Mouse (Mus musculus): ENCODE data around the gene Fanci. TPM values are rescaled to one million over a fixed set of nuclear protein-coding genes. Genes with fewer than 3 reads are reported as not detected.

The Fanci gene
- total RNA-seq, 4 experiments from 2014 or later = 0.18 to 0.66 (median 0.41) TPM

- no peak for DNase-seq (ENCODE audit: low spot score in 2 of 2)
Measured at GRCm38 (mm10) chr7:79463376-79464077, 71.8 kb downstream of the Fanci start.

GRCm38 (mm10) chr7:79464776-79465420 is 73.2 kb downstream of the Fanci start:
- no peak for DNase-seq (ENCODE audit: low spot score in 2 of 2)

DNA sequence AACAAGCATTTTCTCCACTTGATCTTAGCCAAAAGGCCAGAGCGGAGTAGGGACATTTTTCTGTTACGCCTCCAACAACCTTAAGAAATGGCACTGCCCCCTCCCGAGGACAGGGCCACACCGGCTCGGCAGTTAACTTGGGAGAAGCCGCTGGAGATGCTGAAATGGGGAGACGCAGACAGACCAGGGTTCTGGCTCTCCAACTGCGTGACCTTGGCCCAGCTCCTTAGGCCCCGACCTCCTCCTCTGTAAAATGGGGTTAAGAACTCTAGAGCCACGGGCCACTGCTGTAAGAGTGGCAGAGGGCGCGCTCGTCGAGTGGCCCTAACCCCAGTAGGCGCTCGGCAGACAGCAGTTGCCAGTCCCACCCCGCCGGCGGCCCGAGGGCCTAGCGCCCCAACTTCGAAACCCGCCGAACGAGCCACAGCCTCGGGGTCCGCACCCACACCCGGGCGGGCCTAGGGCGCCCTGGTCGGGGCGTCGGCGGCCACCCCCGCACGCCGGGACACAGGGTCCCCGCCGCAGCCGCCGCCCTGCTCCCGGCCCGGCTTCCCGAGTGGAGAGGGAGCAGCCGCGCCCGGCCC is 73.8 kb downstream of the Fanci start:
- DNase-seq (ENCODE audit: low spot score in 2 of 2) = peak; percentile 31 to 34

DNA sequence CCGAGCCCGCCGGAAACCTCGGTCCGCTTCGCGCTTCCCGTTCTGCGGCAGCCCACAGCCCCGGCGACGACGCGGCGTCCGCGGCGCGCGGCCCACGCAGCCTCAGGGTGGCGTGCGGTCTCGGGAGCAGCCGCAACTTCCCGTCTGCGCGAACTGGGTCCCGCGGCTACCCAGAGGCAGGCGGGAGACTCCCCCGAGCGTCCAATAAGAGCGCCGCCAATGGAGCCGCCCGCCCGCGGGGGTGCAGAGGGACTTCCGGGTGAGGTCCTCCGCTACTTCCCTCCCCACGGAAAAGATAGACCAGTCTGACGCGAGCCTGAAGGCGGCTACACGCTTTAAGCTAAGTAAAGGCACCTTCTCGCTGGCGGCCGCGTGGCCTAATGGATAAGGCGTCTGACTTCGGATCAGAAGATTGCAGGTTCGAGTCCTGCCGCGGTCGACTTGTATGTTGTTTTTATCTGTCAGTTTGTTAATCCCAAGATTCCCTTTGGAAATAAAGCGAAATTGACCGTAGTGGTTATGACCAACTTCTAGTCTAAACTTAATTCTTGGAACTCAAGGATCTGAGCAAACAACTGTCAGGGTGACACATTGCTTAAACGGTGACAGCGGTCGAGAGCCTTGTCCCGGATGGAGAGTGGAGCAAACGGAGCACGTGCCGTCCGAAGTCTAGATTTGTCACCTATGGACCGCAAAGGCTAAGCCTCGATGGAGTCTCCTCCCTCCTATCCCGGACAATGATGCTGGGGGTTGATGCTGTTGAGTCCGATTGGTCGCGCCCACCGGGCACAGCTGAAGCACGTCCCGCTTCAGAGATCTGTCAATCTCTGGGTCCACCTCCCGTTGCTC is 74.5 kb downstream of the Fanci start, which contains the start of gene Polg:
TSS of gene Polg (minus strand) at position 310 of the 849 bp plus-strand sequence.
- DNase-seq (ENCODE audit: low spot score in 2 of 2) = peak; percentile 98 to 100

DNA sequence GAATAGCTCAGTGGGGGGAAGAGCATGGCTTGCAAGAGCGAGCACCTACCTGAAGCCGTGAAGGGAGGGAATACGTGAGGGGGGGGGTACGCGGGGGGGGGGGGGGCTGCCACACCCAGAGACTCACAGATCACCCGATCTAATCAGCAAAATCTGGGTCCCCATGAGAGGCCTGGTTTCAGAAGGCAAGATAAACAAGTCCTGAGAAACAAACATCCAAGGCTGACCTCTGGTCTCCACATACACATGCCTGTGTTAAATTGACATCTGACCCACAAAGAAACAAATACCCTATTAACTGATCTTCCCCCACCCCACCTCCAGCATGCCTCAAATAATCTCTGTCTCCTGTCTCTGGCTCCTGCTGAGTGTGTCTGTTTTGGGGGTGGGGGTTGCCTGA is 76.2 kb downstream of the Fanci start:
- DNase-seq (ENCODE audit: low spot score in 2 of 2) = no peak

DNA sequence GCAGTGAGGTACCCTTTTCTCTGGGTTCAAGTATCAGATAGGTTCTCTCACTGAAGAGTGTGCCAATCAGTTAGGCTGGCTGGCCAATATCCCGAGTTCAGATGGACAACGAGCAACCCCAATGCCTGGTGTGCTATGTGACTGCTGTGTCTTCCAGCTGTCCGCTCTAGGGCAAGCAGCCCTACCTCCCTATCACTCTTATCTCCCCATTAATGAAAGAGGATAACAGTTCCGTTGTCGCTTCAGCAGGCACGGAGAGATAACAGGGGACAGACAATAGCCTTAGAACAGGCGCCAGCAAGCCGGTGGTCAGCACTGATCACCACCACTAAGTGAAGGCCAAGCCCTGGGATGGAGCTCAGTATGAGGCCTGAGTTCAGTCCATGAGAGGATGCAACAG is 77.3 kb downstream of the Fanci start:
- DNase-seq (ENCODE audit: low spot score in 2 of 2) = no peak

GRCm38 (mm10) chr7:79469766-79470165 is 78.0 kb downstream of the Fanci start:
- no peak for DNase-seq (ENCODE audit: low spot score in 2 of 2)

DNA sequence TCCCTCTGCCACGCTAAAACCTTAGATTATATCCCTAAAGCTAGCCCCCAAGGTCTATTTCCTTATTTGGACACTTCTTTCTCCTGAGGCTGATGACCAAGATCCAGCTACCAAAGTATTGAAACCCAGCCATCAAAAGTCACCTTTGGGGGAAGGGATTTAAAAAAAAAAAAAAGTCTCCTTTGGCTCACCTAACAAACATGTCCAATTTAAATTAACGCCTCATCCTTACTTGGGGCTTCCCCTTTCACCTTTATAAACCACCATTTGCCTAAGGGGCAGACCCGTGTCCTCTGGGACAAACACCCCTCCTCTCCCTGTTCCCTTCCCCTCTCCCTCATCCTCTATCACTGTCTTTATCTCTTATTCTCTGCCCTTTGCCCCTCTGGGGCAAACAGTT is 79.0 kb downstream of the Fanci start:
- no peak for DNase-seq (ENCODE audit: low spot score in 2 of 2)

DNA sequence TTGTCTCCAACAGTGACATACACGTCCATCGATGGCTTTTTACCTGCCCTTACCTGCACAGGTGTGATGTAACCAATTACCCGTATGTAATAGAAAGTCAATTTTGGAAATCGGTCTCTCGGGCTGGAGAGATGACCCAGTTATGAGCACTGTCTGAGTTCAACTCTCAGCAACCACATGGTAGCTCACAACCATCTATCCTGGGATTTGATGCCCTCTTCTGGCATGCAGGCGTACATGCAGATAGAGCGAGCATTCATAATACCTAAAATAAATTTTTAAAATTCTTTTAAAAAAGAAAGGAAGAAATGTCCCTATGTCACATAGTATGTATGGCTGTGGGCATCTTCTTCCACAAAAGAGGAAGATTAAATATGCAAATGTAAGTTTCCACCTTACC is 79.7 kb downstream of the Fanci start:
- DNase-seq (ENCODE audit: low spot score in 2 of 2) = no peak

GRCm38 (mm10) chr7:79472792-79473191 is 81.1 kb downstream of the Fanci start:
- DNase-seq (ENCODE audit: low spot score in 2 of 2) = no peak

- no peak for DNase-seq (ENCODE audit: low spot score in 2 of 2)
Measured at GRCm38 (mm10) chr7:79473496-79474194, 81.9 kb downstream of the Fanci start.

GRCm38 (mm10) chr7:79474831-79475399 is 83.2 kb downstream of the Fanci start:
- no peak for DNase-seq (ENCODE audit: low spot score in 2 of 2)

DNA sequence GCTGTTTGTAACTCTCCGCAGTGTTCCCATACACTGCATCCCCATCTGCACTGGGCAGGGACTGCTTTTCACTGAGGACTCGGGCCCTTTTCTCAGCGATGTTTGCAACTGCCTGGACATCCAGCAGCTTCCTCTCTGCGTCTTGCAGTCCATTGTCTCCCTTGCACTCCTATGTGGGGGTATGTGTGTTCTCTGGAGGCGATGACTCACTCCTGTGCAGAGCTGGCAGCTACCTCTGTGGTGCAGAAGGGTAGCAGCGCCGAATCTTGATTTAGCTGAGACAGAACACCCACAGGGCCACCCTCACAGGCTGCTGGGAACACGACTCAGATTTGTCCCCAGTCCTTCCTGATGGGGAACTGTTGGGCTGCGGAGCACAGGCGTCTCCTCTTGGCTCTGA is 94.8 kb downstream of the Fanci start:
- peak; percentile 84 to 85 for DNase-seq (ENCODE audit: low spot score in 2 of 2)

DNA sequence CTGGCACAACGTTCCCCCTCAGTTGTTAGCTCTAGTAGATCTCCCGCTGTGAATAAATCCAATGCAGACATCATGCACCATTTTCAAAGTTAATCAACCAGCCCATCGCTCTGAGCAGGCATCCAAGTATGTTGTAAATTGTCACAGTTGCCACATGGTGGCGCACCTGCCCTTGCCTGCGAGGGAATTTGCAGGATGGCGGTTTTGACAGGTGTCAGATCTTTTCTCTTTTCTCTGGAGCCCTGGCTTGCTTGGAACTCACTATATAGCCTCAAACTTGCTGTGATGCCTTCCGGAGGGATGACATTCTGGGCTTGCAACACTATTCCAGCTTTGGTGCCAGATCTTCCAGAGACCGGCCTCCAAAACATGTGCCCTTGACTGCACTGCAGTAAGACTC is 102.2 kb downstream of the Fanci start:
- no peak for DNase-seq (ENCODE audit: low spot score in 2 of 2)

- peak; percentile 81 to 93 for DNase-seq (ENCODE audit: low spot score in 2 of 2)
Measured at GRCm38 (mm10) chr7:79495988-79496815, 104.5 kb downstream of the Fanci start.

- no peak for DNase-seq (ENCODE audit: low spot score in 2 of 2)
Measured at GRCm38 (mm10) chr7:79496816-79497328, 105.1 kb downstream of the Fanci start.

DNA sequence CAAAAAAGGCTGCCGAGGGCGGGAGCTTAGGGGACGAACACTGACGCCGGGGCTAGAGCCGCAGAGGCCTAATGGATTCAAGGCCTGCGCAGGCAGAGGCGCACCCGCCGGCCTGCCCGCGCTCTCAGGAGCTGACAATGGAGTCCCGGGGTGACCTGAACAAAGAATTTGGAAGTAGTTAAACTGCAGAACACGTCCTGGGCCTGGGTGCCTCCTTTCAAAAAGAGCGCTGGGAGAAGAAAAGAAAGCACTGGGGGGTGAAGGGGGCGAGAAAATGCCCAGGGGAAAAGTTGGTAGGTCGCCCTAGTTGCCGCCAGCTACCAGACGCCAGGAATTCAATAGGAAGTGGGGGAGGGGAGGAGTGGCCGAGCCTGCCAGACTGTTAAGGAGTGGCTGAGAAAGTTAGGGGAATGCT is 106.0 kb downstream of the Fanci start:
- DNase-seq (ENCODE audit: low spot score in 2 of 2) = no peak

DNA sequence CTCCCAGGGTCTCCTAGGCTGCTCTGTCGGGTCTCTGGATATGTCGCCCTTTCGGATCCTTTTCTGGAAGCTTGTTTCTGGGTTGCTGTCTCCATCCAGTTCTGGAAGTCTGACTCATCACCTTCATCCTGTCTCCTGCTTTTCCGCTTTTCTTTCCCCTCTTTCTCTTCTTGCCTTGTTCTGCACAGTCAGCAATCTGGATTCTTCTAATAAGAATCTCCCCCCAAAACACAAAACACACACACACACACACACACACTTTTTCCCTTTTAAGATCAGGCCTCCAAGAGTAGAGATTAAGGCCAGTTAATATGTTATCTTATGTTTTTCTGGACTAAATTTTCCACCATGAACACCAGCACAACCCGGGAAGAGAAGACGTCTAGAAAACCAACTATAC is 106.6 kb downstream of the Fanci start:
- DNase-seq (ENCODE audit: low spot score in 2 of 2) = no peak

GRCm38 (mm10) chr7:79498965-79499595 is 107.4 kb downstream of the Fanci start:
- peak in 1 of 2 experiments; percentile 38 for DNase-seq (ENCODE audit: low spot score in 2 of 2)
